Mouse (Mus musculus) testis, postnatal 14 days (tissue): Measurements from ENCODE around the gene Aoah.

Source experiments
- DNase-seq: peaks from one replicate; pipeline ENCODE4 v3.0.0; 2021; ENCODE audit warnings: low spot score

The Aoah gene

DNA sequence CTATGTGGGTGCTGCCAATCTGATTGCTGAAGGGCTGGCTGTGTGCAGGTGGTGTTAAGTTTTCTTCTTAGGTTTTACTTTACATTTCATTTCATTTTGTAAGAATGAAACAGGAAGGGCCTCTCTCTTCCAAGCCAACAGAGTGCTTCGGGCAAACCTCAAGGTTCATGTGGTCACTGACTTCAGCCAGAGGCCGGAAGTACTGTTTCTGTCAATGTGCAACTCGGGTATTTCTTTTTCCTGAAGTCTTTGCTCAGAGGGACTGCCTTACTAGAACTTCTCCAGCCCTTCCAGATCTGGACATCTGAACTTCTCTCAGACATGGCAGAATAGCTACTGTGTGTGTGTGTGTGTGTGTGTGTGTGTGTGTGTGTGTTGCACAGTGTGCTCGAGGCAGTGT is at the start of gene Aoah:
Gene Aoah, plus strand, starts transcription at position 213 of the 400 bp plus-strand sequence.
- no peak for DNase-seq

GRCm38 (mm10) chr13:20754843-20755242 is 39.1 kb upstream of the Aoah start:
- no peak for DNase-seq

- no peak for DNase-seq
These were observed 10.3 kb upstream of the Aoah start for GRCm38 (mm10) chr13:20783648-20784047.

DNA sequence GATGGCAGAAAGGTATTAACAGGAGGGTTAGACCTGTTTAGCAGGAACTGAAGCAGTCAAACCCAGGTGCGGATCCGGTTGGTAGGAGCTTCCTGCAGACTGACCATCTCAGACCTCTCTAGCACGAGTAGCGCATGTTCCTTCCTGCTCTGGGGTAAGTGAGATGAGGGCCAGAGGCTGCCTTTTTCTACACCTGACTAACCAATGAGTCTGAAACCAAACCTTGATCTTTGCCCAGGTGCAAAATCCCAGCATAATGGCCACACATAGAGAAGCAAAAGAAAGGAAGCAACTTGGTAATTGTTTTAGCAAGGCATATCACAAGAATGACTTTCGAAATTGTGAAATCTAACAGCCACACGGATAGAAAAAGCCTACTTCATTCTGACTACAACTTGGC is 9.9 kb upstream of the Aoah start:
- no peak for DNase-seq

DNA sequence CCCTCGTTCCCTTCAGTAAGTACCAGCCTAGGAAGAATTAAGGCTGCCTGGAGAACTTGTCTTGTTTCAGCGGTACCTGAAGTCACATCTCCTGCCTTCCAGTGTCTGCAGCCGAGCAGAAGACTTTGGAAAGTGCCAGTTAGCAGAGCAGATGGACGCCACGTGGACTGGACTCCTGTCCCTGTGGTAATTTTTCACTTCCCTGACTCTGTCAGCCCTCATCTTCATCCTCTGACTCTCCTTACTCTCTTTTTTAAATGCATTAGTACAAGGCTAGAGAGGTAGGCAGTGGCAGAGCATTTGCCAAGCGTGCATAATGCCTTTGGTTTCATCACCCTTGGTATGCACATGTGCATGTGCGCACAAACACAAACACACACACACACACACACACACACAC is 8.0 kb upstream of the Aoah start:
- no peak for DNase-seq

GRCm38 (mm10) chr13:20786825-20787245 is 7.1 kb upstream of the Aoah start:
- no peak for DNase-seq

DNA sequence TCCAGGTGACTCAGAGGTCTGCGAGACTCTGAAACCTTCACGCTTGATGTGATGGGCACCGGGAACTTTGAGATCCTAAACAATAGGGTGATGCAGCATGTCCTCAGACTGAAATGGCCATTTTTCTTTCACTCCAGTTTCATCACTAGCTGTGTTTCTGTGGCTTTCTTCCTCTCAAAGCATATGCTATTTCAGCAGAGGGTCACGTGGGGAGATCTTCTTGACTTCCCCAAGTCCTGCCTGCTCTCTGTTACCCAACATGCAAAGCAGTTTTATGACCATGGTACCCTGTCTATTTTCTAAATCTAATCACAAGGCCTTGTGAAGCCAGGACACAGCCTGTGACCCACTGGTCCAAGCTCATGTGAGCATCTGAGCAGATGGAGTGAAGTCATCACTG is 6.0 kb upstream of the Aoah start:
- no peak for DNase-seq

DNA sequence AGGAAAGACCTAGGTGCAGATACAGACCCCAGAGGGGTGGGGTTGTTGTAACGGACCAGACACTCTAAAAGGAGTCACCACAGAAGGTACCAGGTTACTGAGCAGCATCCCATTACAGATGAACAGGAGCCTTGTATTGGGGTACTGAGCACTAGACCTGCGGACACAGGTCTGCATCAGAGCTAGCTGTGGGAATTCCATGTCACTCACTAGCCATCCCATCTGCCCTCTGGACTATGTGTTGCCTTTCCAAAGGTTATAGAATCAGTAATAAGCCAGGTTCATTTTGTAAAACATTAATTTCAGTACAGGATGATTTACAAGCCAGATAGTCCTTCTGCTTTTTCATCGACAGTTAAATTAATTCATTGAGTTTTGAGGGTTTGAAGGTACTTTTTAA is 2.7 kb downstream of the Aoah start:
- no peak for DNase-seq

GRCm38 (mm10) chr13:20798536-20798935 is 4.6 kb downstream of the Aoah start:
- no peak for DNase-seq

- DNase-seq, result no peak
These were observed 5.9 kb downstream of the Aoah start for GRCm38 (mm10) chr13:20799772-20800171.

- DNase-seq, result no peak
These were observed 6.7 kb downstream of the Aoah start for GRCm38 (mm10) chr13:20800569-20800968.

GRCm38 (mm10) chr13:20811782-20812406 is 18.0 kb downstream of the Aoah start:
- no peak for DNase-seq

GRCm38 (mm10) chr13:20816385-20816784 is 22.5 kb downstream of the Aoah start:
- DNase-seq, result no peak

- no peak for DNase-seq
These were observed 26.9 kb downstream of the Aoah start for GRCm38 (mm10) chr13:20820712-20821328.

- DNase-seq, result no peak
These were observed 34.8 kb downstream of the Aoah start for GRCm38 (mm10) chr13:20828728-20829127.

GRCm38 (mm10) chr13:20829181-20829900 is 35.4 kb downstream of the Aoah start:
- DNase-seq, result no peak

GRCm38 (mm10) chr13:20855893-20856292 is 62.0 kb downstream of the Aoah start:
- DNase-seq, result no peak

- DNase-seq, result no peak
These were observed 105.5 kb downstream of the Aoah start for GRCm38 (mm10) chr13:20899372-20899771.

GRCm38 (mm10) chr13:20900396-20900971 is 106.6 kb downstream of the Aoah start:
- DNase-seq, result no peak

GRCm38 (mm10) chr13:20900972-20901457 is 107.1 kb downstream of the Aoah start:
- DNase-seq, result no peak

DNA sequence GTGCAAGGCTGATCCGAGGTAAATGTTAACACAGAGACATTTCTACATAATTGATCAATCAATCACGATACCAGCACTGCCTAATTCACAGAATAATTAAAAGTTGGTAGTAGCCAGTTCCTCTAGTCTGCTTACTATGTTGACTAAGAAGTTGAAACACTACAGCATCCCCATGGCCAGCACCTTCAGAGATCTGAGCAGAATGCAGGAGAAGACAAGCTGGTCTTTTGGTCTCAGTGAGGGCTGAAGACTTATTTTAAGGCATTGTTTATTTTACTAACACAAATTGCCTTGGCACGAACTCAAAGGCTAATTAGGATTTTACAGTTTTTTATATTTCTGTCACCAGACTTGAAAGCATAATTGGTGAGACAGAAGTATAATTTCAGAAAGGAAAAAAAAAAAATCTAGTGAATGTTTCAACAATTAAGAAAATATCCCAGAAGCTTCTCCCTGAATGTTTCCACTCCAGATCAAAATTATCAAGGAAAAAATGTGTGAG is 107.8 kb downstream of the Aoah start:
- no peak for DNase-seq

DNA sequence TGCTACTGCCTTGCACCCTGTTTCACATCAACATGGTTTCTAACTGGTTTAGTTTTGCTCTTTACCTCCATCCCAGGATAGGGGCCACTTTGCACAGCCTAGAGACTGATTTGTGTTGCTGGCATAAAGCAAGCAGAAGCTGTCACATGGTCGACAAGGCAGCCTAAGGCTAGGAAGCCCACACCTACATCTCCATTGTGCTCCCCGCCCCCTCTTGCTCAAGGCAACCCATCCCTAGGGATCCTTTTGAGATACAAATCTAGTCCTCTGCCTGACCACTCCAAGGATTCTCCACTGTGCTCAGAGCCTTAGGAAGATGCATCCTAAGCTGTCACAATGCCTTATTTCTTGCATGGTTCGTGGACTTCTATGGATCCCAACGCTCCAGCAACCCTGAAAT is 110.2 kb downstream of the Aoah start:
- no peak for DNase-seq

GRCm38 (mm10) chr13:20905195-20905594 is 111.3 kb downstream of the Aoah start:
- DNase-seq, result no peak
